Mouse (Mus musculus) brain, embryonic 18.5 days (tissue): ENCODE measurements at regions not wholly inside any gene's neighbourhood (a gene's known extent, or its start where the extent isn't known, plus 50 kb on each side); places are given as distances from the start of the nearest gene placed in this dataset.

ENCODE experiments used
- DNase-seq: peaks from one replicate; pipeline ENCODE4 v3.0.0-alpha.2; 2012; ENCODE audit warnings: low read depth, low spot score

DNA sequence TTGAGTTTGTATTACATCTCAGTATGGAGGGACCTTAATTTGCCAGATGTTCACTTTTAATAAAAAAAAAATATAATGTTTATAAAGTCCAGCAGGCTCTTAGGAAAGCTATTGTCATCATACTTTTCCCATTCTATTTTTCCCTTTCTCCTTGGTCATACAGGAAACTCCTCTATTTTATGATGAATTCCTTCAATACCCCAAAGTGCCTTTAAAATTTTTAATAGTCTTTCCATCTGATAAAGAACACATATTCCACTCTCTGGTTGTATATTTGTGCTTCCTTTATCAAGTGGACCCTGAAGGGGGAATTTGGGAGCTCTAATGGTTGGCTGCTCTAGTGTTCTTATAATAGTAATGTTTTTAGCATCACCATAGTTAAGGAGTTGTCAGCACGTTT is 2253.8 kb upstream of the Pcdh20 start:
- DNase-seq: no peak

DNA sequence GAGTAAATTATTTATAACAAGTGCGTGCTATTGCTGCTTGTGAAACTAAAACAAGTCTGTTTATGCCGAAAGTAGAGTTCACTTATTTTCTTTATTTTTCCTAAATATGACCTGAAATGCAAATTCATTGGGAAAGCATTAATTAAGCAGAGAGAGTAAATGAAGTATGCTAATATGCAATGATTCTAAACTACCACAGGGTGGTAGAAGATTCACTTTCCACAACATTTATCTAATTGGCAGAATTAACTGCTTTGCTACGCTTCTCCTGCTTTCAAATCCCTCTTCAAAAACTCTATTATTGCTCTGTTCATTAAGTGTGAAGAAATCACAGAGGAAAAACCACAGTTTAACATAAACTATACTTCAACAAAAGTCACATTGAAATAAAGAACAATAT is 2209.2 kb upstream of the Pcdh20 start:
- peak; percentile 6 for DNase-seq

DNA sequence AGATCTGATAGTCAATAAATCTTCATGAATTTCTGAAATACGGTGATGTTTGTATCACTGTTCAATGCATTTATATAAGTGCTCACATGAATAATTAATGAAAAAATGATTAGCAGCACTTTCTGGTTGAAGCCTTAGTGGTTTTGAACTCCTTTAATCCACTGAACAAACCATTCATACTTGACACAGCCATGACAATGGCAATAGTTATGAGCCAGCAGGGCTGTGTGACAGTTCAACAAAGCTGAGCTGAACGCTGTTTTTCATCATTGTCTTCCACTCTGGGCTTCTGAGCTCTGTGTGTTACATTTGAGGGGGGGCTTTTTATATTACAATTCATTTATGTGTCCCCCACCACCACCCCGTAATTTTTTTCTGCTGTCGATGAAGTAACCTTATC is 2199.2 kb upstream of the Pcdh20 start:
- no peak for DNase-seq
